Mouse (Mus musculus) CH12.LX (cell line): ENCODE data around the gene Itpr1. TPM values are rescaled to one million over a fixed set of nuclear protein-coding genes. Genes with fewer than 3 reads are reported as not detected.

Experiments used
- DNase-seq: peaks from one replicate; pipeline ENCODE4 v3.0.0-alpha.2; 2013; ENCODE audit errors: extremely low read depth
- H3K27ac ChIP-seq: 2 replicates; pipeline ENCODE4 v1.5.1; 2012; ENCODE audit warnings: low read depth, mild to moderate bottlenecking, control low read depth, moderate library complexity; ENCODE audit not compliant: insufficient read depth
- H3K27me3 ChIP-seq: replicated peaks from 2 replicates; pipeline ENCODE3; 2012; ENCODE audit warnings: inconsistent platforms
- H3K36me3 ChIP-seq, 2 experiments: replicated peaks in 1 of 2; 2 replicates each; pipeline versions ENCODE3 to v1.6.1; 2012; ENCODE audit warnings: inconsistent platforms in 1 of 2, low read length in 1 of 2, mild to moderate bottlenecking in 1 of 2, mixed read lengths in 1 of 2, moderate library complexity in 1 of 2; ENCODE audit not compliant: control insufficient read depth in 1 of 2, insufficient read depth in 1 of 2
- H3K4me1 ChIP-seq, 2 experiments: 2 replicates each; pipeline ENCODE4 v1.6.1; 2012; ENCODE audit warnings: inconsistent platforms in 1 of 2, moderate library complexity in 1 of 2; ENCODE audit not compliant: insufficient read depth in 2 of 2, control insufficient read depth in 1 of 2
- H3K4me2 ChIP-seq: 2 replicates; pipeline ENCODE4 v1.6.1; 2012; ENCODE audit warnings: low read depth, mild to moderate bottlenecking, control low read depth; ENCODE audit not compliant: poor library complexity, insufficient read depth, severe bottlenecking
- H3K4me3 ChIP-seq, 3 experiments: fragments of 150-350 bp in 1 of 3; sonication (generic) in 1 of 3; replicated peaks in 1 of 3; 2 replicates each; pipeline versions ENCODE3 to v1.5.1; 2011 to 2012; ENCODE audit warnings: low read depth in 2 of 3, low read length in 2 of 3, mild to moderate bottlenecking in 2 of 3, moderate library complexity in 2 of 3, control low read depth in 1 of 3, improper control_type of control experiment in 1 of 3, inconsistent platforms in 1 of 3, mixed read lengths in 1 of 3; ENCODE audit not compliant: poor library complexity in 1 of 3
- H3K79me2 ChIP-seq: replicated peaks from 2 replicates; pipeline ENCODE4 v1.6.1; 2012; ENCODE audit warnings: mild to moderate bottlenecking, moderate library complexity; ENCODE audit not compliant: control insufficient read depth, poor library complexity, insufficient read depth, severe bottlenecking; ENCODE audit errors: extremely low read depth
- H3K9ac ChIP-seq: 2 replicates; pipeline ENCODE4 v1.6.1; 2012; ENCODE audit warnings: low read depth, mild to moderate bottlenecking, control low read depth, moderate library complexity; ENCODE audit not compliant: insufficient read depth
- H3K9me3 ChIP-seq: replicated peaks from 2 replicates; pipeline ENCODE3; 2012; ENCODE audit warnings: low read length, inconsistent platforms, mixed read lengths
- BHLHE40 ChIP-seq: IDR thresholded peaks from 2 replicates; pipeline ENCODE4 v1.6.1; 2011; ENCODE audit warnings: mild to moderate bottlenecking, low read depth, low read length, improper control_type of control experiment
- CTCF ChIP-seq, 2 experiments: IDR thresholded peaks in 1 of 2; conservative IDR thresholded peaks in 1 of 2; 2 replicates each; pipeline ENCODE4 v1.5.1; 2011 to 2012; ENCODE audit warnings: low read depth in 2 of 2, low read length in 2 of 2, improper control_type of control experiment in 1 of 2, inconsistent platforms in 1 of 2, mild to moderate bottlenecking in 1 of 2, moderate library complexity in 1 of 2
- E2F4 ChIP-seq: IDR thresholded peaks from 2 replicates; pipeline ENCODE4 v1.6.1; 2011; ENCODE audit warnings: low read depth, low read length, improper control_type of control experiment; ENCODE audit not compliant: insufficient replicate concordance
- ETS1 ChIP-seq: conservative IDR thresholded peaks from 2 replicates; pipeline ENCODE4 v1.6.1; 2012; ENCODE audit warnings: low read depth, mild to moderate bottlenecking, inconsistent platforms, low read length, improper control_type of control experiment, moderate library complexity
- IRF4 ChIP-seq: IDR thresholded peaks from 2 replicates; pipeline ENCODE4 v1.6.1; 2014; ENCODE audit warnings: low read depth, mild to moderate bottlenecking, inconsistent platforms, low read length, improper control_type of control experiment
- KAT2A ChIP-seq: IDR thresholded peaks from 2 replicates; pipeline ENCODE4 v1.6.1; 2012; ENCODE audit warnings: low read length, improper control_type of control experiment, inconsistent platforms; ENCODE audit not compliant: insufficient replicate concordance
- MAFK ChIP-seq: IDR thresholded peaks from 2 replicates; pipeline ENCODE4 v1.6.1; 2011; ENCODE audit warnings: low read length, improper control_type of control experiment; ENCODE audit not compliant: insufficient replicate concordance
- MAX ChIP-seq: IDR thresholded peaks from 2 replicates; pipeline ENCODE4 v1.6.1; 2011; ENCODE audit warnings: low read length, improper control_type of control experiment
- MAZ ChIP-seq: IDR thresholded peaks from 2 replicates; pipeline ENCODE4 v1.6.1; 2012; ENCODE audit warnings: low read depth, mild to moderate bottlenecking, inconsistent platforms, low read length, improper control_type of control experiment, moderate library complexity
- MEF2A ChIP-seq: IDR thresholded peaks from 2 replicates; pipeline ENCODE4 v1.6.1; 2014; ENCODE audit warnings: low read depth, mild to moderate bottlenecking, inconsistent platforms, low read length, improper control_type of control experiment, borderline replicate concordance
- MXI1 ChIP-seq: IDR thresholded peaks from 2 replicates; pipeline ENCODE4 v1.6.1; 2011; ENCODE audit warnings: mild to moderate bottlenecking, low read depth, low read length, improper control_type of control experiment
- MYC ChIP-seq: IDR thresholded peaks from 2 replicates; pipeline ENCODE4 v1.6.1; 2011; ENCODE audit warnings: low read depth, mild to moderate bottlenecking, improper control_type of control experiment, low read length
- NELFE ChIP-seq: IDR thresholded peaks from 2 replicates; pipeline ENCODE4 v1.6.1; 2011; ENCODE audit warnings: low read depth, low read length, improper control_type of control experiment
- NRF1 ChIP-seq: IDR thresholded peaks from 2 replicates; pipeline ENCODE4 v1.6.1; 2014; ENCODE audit warnings: low read depth, mild to moderate bottlenecking, inconsistent platforms, low read length, improper control_type of control experiment, moderate library complexity
- POLR2AphosphoS2 ChIP-seq: IDR thresholded peaks from 2 replicates; pipeline ENCODE4 v1.6.1; 2011; ENCODE audit warnings: low read depth, low read length, improper control_type of control experiment
- SMC3 ChIP-seq: IDR thresholded peaks from 2 replicates; pipeline ENCODE4 v1.6.1; 2011; ENCODE audit warnings: low read depth, low read length, improper control_type of control experiment
- TBP ChIP-seq: conservative IDR thresholded peaks from 2 replicates; pipeline ENCODE4 v1.6.1; 2011; ENCODE audit warnings: low read depth, low read length, improper control_type of control experiment
- USF1 ChIP-seq: IDR thresholded peaks from 2 replicates; pipeline ENCODE4 v1.6.1; 2014; ENCODE audit warnings: low read depth, mild to moderate bottlenecking, inconsistent platforms, low read length, improper control_type of control experiment
- USF2 ChIP-seq: conservative IDR thresholded peaks from 2 replicates; pipeline ENCODE4 v1.6.1; 2011; ENCODE audit warnings: low read depth, low read length, improper control_type of control experiment
- ZMIZ1 ChIP-seq: IDR thresholded peaks from 2 replicates; pipeline ENCODE4 v1.6.1; 2012; ENCODE audit warnings: low read depth, mild to moderate bottlenecking, inconsistent platforms, low read length, improper control_type of control experiment
- dilution Hi-C: fragments of 300-500 bp; cut with MboI; formaldehyde crosslinking; loops from 2 replicates; pipeline ENCODE4 v1.14.3; 2020; ENCODE audit warnings: low sequenced_read_pairs; ENCODE audit not compliant: extremely low pct_unique_long_range_greater_than_20kb, extremely low pct_ligation_motif_present
- in situ Hi-C: fragments of 300-500 bp; cut with MboI; formaldehyde crosslinking; loops from 3 replicates; pipeline ENCODE4 v1.14.3; 2019; ENCODE audit warnings: low sequenced_read_pairs, low pct_ligation_motif_present, low pct_unique_long_range_greater_than_20kb, mixed read lengths
- polyA plus RNA-seq: library from polyadenylated mRNA; unstranded; fragments of >175 nt; gene quantifications from 2 replicates; pipeline ENCODE4 v1.2.1, GENCODE M21; 2012; ENCODE audit warnings: low read depth; ENCODE audit not compliant: insufficient read length
- total RNA-seq, 2 experiments: library from RNA; depleted of rRNA; stranded (reverse); fragments of 300-350 nt in 1 of 2; fragments of >200 nt in 1 of 2; gene quantifications; 2 replicates each; pipeline ENCODE4 v1.2.3; 2012 to 2014

Itpr1 gene
- total and polyA plus RNA-seq, 3 experiments = 42.8 to 73.1 (median 53.4) TPM

GRCm38 (mm10) chr6:108236996-108237395, 24.1 kb downstream of the Itpr1 start:
- H3K79me2 ChIP-seq = peaks cover 17% of the 10 kb centered on the region
- TF ChIP-seq ETS1 (no peak), NRF1 (no peak), TBP (no peak), MAZ (no peak), MXI1 (no peak)
- TF ChIP-seq, all 38 proteins: peak for 0
- dilution Hi-C loops = no loop called here
- Histone ChIP-seq H3K4me1 (peaks cover 0 to 53% of the 10 kb centered on the region in 2 experiments; a peak in 2 of 4 replicates), H3K9ac (no peak overlapping the region), H3K27ac (no peak overlapping the region), H3K4me3 (no peak overlapping the region), H3K4me2 (no peak overlapping the region), H3K36me3 (peaks cover 22 to 85% of the 10 kb centered on the region in 2 experiments), H3K27me3 (no peaks in the 10 kb centered on the region), H3K9me3 (no peaks in the 10 kb centered on the region)
- DNase-seq = no peak
- in situ Hi-C loops = loop anchor here (10.0 kb wide), 1 partner anchor 108 kb away; no protein-coding TSS in a partner anchor

GRCm38 (mm10) chr6:108237585-108237984, 24.7 kb downstream of the Itpr1 start:
- Histone ChIP-seq H3K4me3 (no peak overlapping the region), H3K4me1 (peaks cover 0 to 51% of the 10 kb centered on the region in 2 experiments; a peak in 2 of 4 replicates), H3K79me2 (peaks cover 12% of the 10 kb centered on the region), H3K9ac (no peak overlapping the region), H3K27me3 (no peaks in the 10 kb centered on the region), H3K9me3 (no peaks in the 10 kb centered on the region), H3K36me3 (peaks cover 23 to 88% of the 10 kb centered on the region in 2 experiments), H3K4me2 (no peak overlapping the region), H3K27ac (no peak overlapping the region)
- TF ChIP-seq ZMIZ1 (no peak), MEF2A (no peak), USF2 (no peak), USF1 (no peak), CTCF (conservative IDR thresholded peaks at IDR 0.05 in 1 of 2, IDR thresholded peaks at IDR 0.05 in 1 of 2; ENCODE audit: low read depth in 2 of 2, low read length in 2 of 2) (no peak), BHLHE40 (no peak), E2F4 (no peak), MAX (no peak), MAFK (no peak), MYC (no peak), ETS1 (no peak), POLR2AphosphoS2 (no peak), KAT2A (no peak), NELFE (no peak), IRF4 (no peak), SMC3 (no peak)
- dilution Hi-C loops = no loop called here
- in situ Hi-C loops = loop anchor here (10.0 kb wide), 1 partner anchor 107 kb away; no protein-coding TSS in a partner anchor
- no peak for DNase-seq
